Mouse (Mus musculus): ENCODE data around the gene Fubp3. TPM values are rescaled to one million over a fixed set of nuclear protein-coding genes. Genes with fewer than 3 reads are reported as not detected.

Fubp3 gene
- polyA plus RNA-seq, 1 experiment from 2014 or later = 86.8 TPM

GRCm38 (mm10) chr2:31572915-31573635 is 624 bp downstream of the Fubp3 start:
- H3K4me3 ChIP-seq = peak overlapping the region; percentile 100
- peaks cover 27% of the 10 kb centered on the region for H3K4me1 ChIP-seq
- H3K27me3 ChIP-seq (ENCODE audit: low read depth, poor library complexity, severe bottlenecking) = no peaks in the 10 kb centered on the region
- peaks cover 29% of the 10 kb centered on the region for H3K36me3 ChIP-seq
- H3K27ac ChIP-seq (replicated peaks) = peak overlapping the region; percentile 95
- no peak for DNase-seq (ENCODE audit: low spot score)
- 4% methylated on average over 41 of the region's 41 CpGs for WGBS
- no peaks in the 10 kb centered on the region; the same call in 1 of the 2 replicates for H3K9me3 ChIP-seq (replicated peaks)

DNA sequence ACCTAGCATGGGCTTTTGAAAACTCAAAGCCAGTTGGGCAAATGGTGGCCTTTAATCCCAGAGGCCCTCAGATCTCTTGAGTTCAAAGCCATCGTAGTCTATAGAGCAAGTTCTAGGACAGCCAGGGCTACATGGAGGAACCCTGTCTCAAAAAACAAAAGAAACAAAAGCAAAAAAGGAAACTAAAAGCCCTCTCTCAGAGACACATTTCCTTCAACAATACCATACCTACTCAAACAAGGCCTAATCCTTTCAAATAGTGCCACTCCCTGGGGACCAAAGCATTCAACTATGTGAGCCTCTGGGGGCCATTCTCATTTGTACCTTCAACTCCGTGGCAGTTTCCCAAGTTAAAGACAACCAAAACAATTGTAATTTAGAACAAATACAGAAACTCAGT is 9.2 kb downstream of the Fubp3 start:
- peaks cover 72% of the 10 kb centered on the region for H3K36me3 ChIP-seq
- H3K4me1 ChIP-seq = peaks cover 5% of the 10 kb centered on the region; the same call in 1 of the 2 replicates
- 70% methylated on average over 2 of the region's 2 CpGs for WGBS
- no peaks in the 10 kb centered on the region for H3K9me3 ChIP-seq (replicated peaks)
- no peak overlapping the region for H3K4me3 ChIP-seq
- no peaks in the 10 kb centered on the region for H3K27me3 ChIP-seq (ENCODE audit: low read depth, poor library complexity, severe bottlenecking)
- no peak overlapping the region for H3K27ac ChIP-seq (replicated peaks)
- DNase-seq (ENCODE audit: low spot score) = no peak

DNA sequence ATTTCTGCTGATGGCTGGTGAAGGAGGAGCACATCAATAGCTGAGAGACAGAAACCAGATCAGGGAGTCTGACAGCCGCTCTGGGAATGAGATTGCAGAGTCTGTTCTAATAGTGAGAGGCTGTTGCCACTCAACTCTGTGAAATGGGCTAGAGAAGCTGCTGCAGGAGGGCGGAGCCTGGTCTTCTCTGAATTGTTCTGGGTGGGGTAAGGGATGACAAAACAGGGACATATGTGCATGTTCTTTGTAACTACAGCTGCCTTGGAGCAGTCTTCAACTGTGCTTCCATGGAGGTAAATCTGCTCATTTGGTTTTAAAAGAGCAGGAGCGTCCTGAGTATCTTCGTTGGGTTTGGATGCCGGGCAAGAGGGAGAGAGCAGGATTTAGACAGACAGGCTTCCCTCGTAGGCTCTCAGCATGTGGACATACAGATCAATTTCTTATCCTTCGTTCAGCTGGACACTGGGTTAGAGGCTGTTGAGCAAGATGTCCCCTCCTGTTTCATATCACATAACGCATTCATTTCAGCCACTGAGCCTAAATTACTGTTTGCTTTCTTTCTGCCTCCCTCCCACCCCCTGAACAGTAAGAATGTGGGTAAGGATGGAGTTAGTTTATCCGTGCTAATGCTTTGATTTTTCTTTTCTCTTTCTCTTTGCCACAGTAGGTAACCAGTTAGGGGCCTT is 19.5 kb downstream of the Fubp3 start:
- Histone ChIP-seq H3K36me3 (peaks cover 85% of the 10 kb centered on the region), H3K9me3 (replicated peaks) (no peaks in the 10 kb centered on the region), H3K27ac (replicated peaks) (no peak overlapping the region), H3K4me3 (no peak overlapping the region), H3K27me3 (ENCODE audit: low read depth, poor library complexity, severe bottlenecking) (no peaks in the 10 kb centered on the region), H3K4me1 (no peaks in the 10 kb centered on the region)
- 85% methylated on average over 9 of the region's 9 CpGs for WGBS
- DNase-seq (ENCODE audit: low spot score) = no peak

GRCm38 (mm10) chr2:31607555-31607954 is 35.1 kb downstream of the Fubp3 start:
- no peak for DNase-seq (ENCODE audit: low spot score)
- WGBS = 80% methylated on average over 1 of the region's 1 CpGs
- Histone ChIP-seq H3K4me1 (peaks cover 28% of the 10 kb centered on the region), H3K4me3 (no peak overlapping the region), H3K36me3 (peaks cover 99% of the 10 kb centered on the region), H3K27me3 (ENCODE audit: low read depth, poor library complexity, severe bottlenecking) (peaks cover 30% of the 10 kb centered on the region), H3K27ac (replicated peaks) (no peak overlapping the region), H3K9me3 (replicated peaks) (no peaks in the 10 kb centered on the region)

DNA sequence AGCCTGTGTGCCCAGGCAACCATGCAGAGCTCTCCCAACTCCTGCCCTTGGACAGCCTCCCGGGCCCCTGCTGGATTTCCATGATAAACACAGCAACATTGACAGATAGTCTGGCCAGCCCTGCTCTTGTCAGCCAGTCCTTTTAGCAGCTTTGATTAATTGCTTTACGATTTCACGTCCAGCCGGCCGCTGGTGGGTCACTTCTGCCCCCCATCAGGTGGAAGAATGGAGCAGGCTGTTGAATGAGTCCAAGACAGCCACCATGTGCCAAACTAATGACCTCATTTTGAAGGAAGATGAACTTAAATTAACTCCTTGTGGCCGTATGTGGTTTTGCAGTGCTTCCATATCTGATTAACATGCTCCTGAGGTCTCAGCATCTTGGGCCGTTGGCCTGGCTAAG is 37.4 kb downstream of the Fubp3 start:
- Histone ChIP-seq H3K4me1 (peaks cover 28% of the 10 kb centered on the region), H3K36me3 (peaks cover 99% of the 10 kb centered on the region), H3K4me3 (no peak overlapping the region), H3K27ac (replicated peaks) (no peak overlapping the region), H3K27me3 (ENCODE audit: low read depth, poor library complexity, severe bottlenecking) (peaks cover 38% of the 10 kb centered on the region), H3K9me3 (replicated peaks) (no peaks in the 10 kb centered on the region)
- 82% methylated on average over 7 of the region's 7 CpGs for WGBS
- DNase-seq (ENCODE audit: low spot score) = no peak

GRCm38 (mm10) chr2:31610922-31611321 is 38.5 kb downstream of the Fubp3 start:
- no peak for DNase-seq (ENCODE audit: low spot score)

GRCm38 (mm10) chr2:31611400-31611799 is 38.9 kb downstream of the Fubp3 start:
- H3K27me3 ChIP-seq (ENCODE audit: low read depth, poor library complexity, severe bottlenecking) = peaks cover 42% of the 10 kb centered on the region
- H3K4me1 ChIP-seq = peaks cover 28% of the 10 kb centered on the region
- H3K4me3 ChIP-seq = no peak overlapping the region
- no peaks in the 10 kb centered on the region for H3K9me3 ChIP-seq (replicated peaks)
- 0 out of 2 replicates have a peak overlapping the region, but pooled peaks have one; percentile 43 for H3K27ac ChIP-seq (replicated peaks)
- WGBS = 81% methylated on average over 8 of the region's 8 CpGs
- no peak for DNase-seq (ENCODE audit: low spot score)
- peaks cover 99% of the 10 kb centered on the region for H3K36me3 ChIP-seq

More at GRCm38 (mm10) chr2:31610922-31611321, 38.5 kb downstream of the Fubp3 start:
- Histone ChIP-seq H3K4me1 (peaks cover 28% of the 10 kb centered on the region), H3K9me3 (replicated peaks) (no peaks in the 10 kb centered on the region), H3K4me3 (no peak overlapping the region), H3K27ac (replicated peaks) (no peak overlapping the region), H3K36me3 (peaks cover 99% of the 10 kb centered on the region), H3K27me3 (ENCODE audit: low read depth, poor library complexity, severe bottlenecking) (peaks cover 42% of the 10 kb centered on the region)
- WGBS = 68% methylated on average over 4 of the region's 4 CpGs

DNA sequence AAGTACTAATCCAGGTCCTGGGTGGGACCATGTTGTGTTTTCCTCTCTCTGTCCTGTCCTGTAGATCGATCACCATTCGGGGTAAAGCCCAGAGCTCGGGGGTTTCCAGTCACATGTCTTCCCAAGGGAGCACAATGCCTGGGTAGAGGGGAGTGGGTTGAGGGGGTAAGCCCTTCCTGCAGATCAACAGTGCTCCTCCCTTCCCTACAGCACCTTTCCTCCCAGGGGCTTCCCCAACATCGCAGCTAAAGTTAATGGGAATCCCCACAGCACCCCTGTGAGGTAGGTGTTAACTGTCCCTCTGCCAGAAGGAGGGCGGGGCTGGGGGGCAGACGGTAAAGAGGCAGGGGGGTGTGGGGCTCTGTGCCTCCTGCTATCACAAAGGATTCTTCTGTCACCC is 40.2 kb downstream of the Fubp3 start:
- peaks cover 40% of the 10 kb centered on the region for H3K27me3 ChIP-seq (ENCODE audit: low read depth, poor library complexity, severe bottlenecking)
- no peak overlapping the region for H3K27ac ChIP-seq (replicated peaks)
- DNase-seq (ENCODE audit: low spot score) = no peak
- 85% methylated on average over 6 of the region's 6 CpGs for WGBS
- H3K4me1 ChIP-seq = peaks cover 28% of the 10 kb centered on the region
- no peaks in the 10 kb centered on the region for H3K9me3 ChIP-seq (replicated peaks)
- H3K4me3 ChIP-seq = no peak overlapping the region
- H3K36me3 ChIP-seq = peaks cover 91% of the 10 kb centered on the region

- H3K4me1 ChIP-seq = peaks cover 25% of the 10 kb centered on the region
- no peak overlapping the region for H3K4me3 ChIP-seq
- no peak overlapping the region for H3K27ac ChIP-seq (replicated peaks)
- 86% methylated on average over 7 of the region's 7 CpGs for WGBS
- no peaks in the 10 kb centered on the region for H3K9me3 ChIP-seq (replicated peaks)
- peaks cover 89% of the 10 kb centered on the region for H3K36me3 ChIP-seq
- H3K27me3 ChIP-seq (ENCODE audit: low read depth, poor library complexity, severe bottlenecking) = peaks cover 28% of the 10 kb centered on the region
- no peak for DNase-seq (ENCODE audit: low spot score)
Measured at GRCm38 (mm10) chr2:31613781-31614180, 41.3 kb downstream of the Fubp3 start.

DNA sequence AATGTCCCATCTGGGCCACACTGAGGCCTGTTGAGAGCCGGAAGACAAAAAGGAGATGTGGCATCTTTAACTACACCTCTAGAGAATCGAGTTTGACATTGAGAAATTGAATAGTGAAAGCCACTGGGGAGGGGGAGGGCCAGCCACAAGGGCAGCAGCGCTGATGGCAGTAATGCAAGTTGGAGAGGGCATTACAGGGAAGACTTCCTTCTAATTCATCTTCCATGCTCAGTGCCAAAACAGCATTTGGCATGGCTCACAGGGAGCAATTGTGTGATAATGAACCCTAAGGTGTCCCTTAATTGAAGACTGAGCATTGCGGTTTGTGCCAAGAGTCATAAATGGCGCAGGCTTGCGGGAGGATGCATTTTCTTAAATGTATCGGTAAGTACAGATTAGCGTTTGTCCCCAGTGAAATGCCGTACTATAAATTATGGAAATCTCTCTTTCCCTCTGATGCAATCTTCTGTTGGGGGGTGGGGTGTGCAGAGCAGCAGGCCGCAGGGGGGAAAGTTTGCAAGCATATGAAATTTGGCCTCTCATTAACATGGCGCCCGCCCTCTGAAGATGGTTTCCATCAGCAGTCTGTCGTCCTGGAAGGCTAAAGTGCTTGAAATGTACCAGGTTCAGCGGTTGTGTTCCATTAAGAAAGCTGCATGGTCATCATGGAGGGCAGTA is 46.2 kb downstream of the Fubp3 start:
- Histone ChIP-seq H3K9me3 (replicated peaks) (0 out of 2 replicates have a peak, but pooled peaks cover 3% of the 10 kb centered on the region), H3K36me3 (peaks cover 41% of the 10 kb centered on the region), H3K27ac (replicated peaks) (no peak overlapping the region), H3K27me3 (ENCODE audit: low read depth, poor library complexity, severe bottlenecking) (peaks cover 4% of the 10 kb centered on the region; the same call in 1 of the 2 replicates), H3K4me1 (no peaks in the 10 kb centered on the region), H3K4me3 (no peak overlapping the region)
- WGBS = 90% methylated on average over 14 of the region's 14 CpGs
- no peak for DNase-seq (ENCODE audit: low spot score)

- no peak for DNase-seq (ENCODE audit: low spot score)
- no peak overlapping the region for H3K27ac ChIP-seq (replicated peaks)
- H3K4me1 ChIP-seq = no peaks in the 10 kb centered on the region
- 0 out of 2 replicates have a peak, but pooled peaks cover 3% of the 10 kb centered on the region for H3K9me3 ChIP-seq (replicated peaks)
- WGBS = 89% methylated on average over 6 of the region's 6 CpGs
- no peak overlapping the region for H3K4me3 ChIP-seq
- peaks cover 35% of the 10 kb centered on the region for H3K36me3 ChIP-seq
- H3K27me3 ChIP-seq (ENCODE audit: low read depth, poor library complexity, severe bottlenecking) = peaks cover 4% of the 10 kb centered on the region; the same call in 1 of the 2 replicates
Measured at GRCm38 (mm10) chr2:31619208-31619607, 46.8 kb downstream of the Fubp3 start.

DNA sequence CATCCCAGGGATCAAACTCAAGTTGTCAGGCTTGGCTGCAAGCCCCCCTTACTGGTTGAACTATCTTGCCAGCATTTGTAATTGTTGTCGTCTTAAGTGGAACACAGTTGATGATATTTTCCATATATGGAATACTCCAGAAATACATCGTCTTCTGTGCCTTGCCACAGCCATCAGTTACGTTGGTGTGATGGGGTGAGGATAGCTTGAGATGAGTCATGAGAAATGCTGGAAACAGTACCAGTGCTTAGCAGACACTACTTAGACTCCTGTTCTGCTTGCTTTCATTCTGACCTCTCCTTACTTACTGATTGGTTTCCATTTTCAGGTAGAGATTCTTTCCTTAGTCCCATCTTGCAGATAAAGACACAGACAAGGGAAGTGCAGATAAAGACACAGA is 61.1 kb downstream of the Fubp3 start:
- H3K36me3 ChIP-seq = no peaks in the 10 kb centered on the region
- H3K27ac ChIP-seq (replicated peaks) = no peak overlapping the region
- no peak overlapping the region for H3K4me3 ChIP-seq
- DNase-seq (ENCODE audit: low spot score) = no peak
- no peaks in the 10 kb centered on the region for H3K9me3 ChIP-seq (replicated peaks)
- peaks cover 48% of the 10 kb centered on the region for H3K4me1 ChIP-seq
- 75% methylated on average over 3 of the region's 3 CpGs for WGBS
- H3K27me3 ChIP-seq (ENCODE audit: low read depth, poor library complexity, severe bottlenecking) = peaks cover 99% of the 10 kb centered on the region
